Mouse (Mus musculus): ENCODE results near the gene Rnf113a2.

GRCm38 (mm10) chr12:84392681-84393080 lies 24.3 kb upstream of the Rnf113a2 start:
- TF ChIP-seq CTCF (IDR thresholded peaks at IDR 0.05; ENCODE audit: extremely low read depth, insufficient read length, insufficient replicate concordance, low read depth, low read length) (no peak), POLR2A (IDR thresholded peaks at IDR 0.05; ENCODE audit: low read depth, low read length) (no peak)
